In genomic region chr14:24196947-24197346, GRCm38 (mm10) we compare ENCODE assay signal across 10 mouse cellular contexts. TPM values are rescaled to one million over a fixed set of nuclear protein-coding genes. Genes with fewer than 3 reads are reported as not detected.
DNase-seq lines count a peak whose midpoint lies in the region; ATAC-seq and TF ChIP-seq lines count a peak whose summit lies in the region.
"Had no signal": no experiment of that assay in that cellular context is flagged by ENCODE, and none has a peak within 500 bp of the region (broad histone marks: within the 10 kb centered on the region; RNA-seq: fewer than 3 reads in every experiment).

No protein-coding gene starts in this region.

- no peak for ATAC-seq in heart, embryonic 16.5 days (replicated peaks; ENCODE audit: extremely low read depth, insufficient read depth, low FRiP score)
- ATAC-seq in embryonic facial prominence, embryonic 15.5 days (ENCODE audit: insufficient number of reproducible peaks, low FRiP score, low TSS enrichment, low read depth): 0 out of 2 replicates have a peak, but pooled peaks have one; percentile 48
- ATAC-seq in limb, embryonic 14.5 days (ENCODE audit: low FRiP score, low read depth): no peak

- H3K9ac ChIP-seq in heart, embryonic 16.5 days (ENCODE audit: low read length): no peak overlapping the region
- H3K9ac ChIP-seq in embryonic facial prominence, embryonic 15.5 days: no peak overlapping the region
- no peak overlapping the region for H3K9ac ChIP-seq in limb, embryonic 14.5 days (ENCODE audit: low read depth, low read length, severe bottlenecking)
- H3K9ac ChIP-seq: liver, embryonic 15.5 days had no signal

- H3K27ac ChIP-seq in heart, embryonic 16.5 days (ENCODE audit: low read length): 0 out of 2 replicates have a peak overlapping the region, but pooled peaks have one; percentile 4
- H3K27ac ChIP-seq in heart, embryonic 10.5 days: no peak overlapping the region
- H3K27ac ChIP-seq in embryonic facial prominence, embryonic 15.5 days (replicated peaks): peak overlapping the region; percentile 71
- H3K27ac ChIP-seq in limb, embryonic 14.5 days (replicated peaks; ENCODE audit: low read depth, low read length): no peak overlapping the region
- H3K27ac ChIP-seq: forebrain, embryonic 10.5 days; liver, embryonic 15.5 days had no signal

- no peaks in the 10 kb centered on the region for H3K36me3 ChIP-seq in heart, embryonic 16.5 days (ENCODE audit: control insufficient read depth, insufficient read depth)
- 0 out of 2 replicates have a peak, but pooled peaks cover 6% of the 10 kb centered on the region for H3K36me3 ChIP-seq in heart, embryonic 10.5 days
- H3K36me3 ChIP-seq in embryonic facial prominence, embryonic 15.5 days: peaks cover 10% of the 10 kb centered on the region; the same call in 1 of the 2 replicates
- peaks cover 23% of the 10 kb centered on the region for H3K36me3 ChIP-seq in limb, embryonic 14.5 days (ENCODE audit: control insufficient read depth, insufficient read depth, low read length)
- H3K36me3 ChIP-seq: liver, embryonic 15.5 days had no signal

- peaks cover 18% of the 10 kb centered on the region for H3K4me1 ChIP-seq in heart, embryonic 16.5 days (ENCODE audit: control insufficient read depth, insufficient read depth, low read length)
- peaks cover 40% of the 10 kb centered on the region for H3K4me1 ChIP-seq in heart, embryonic 10.5 days
- H3K4me1 ChIP-seq in embryonic facial prominence, embryonic 15.5 days: peaks cover 30% of the 10 kb centered on the region
- H3K4me1 ChIP-seq in limb, embryonic 14.5 days (ENCODE audit: control insufficient read depth, insufficient read depth, low read length): peaks cover 5% of the 10 kb centered on the region; the same call in 1 of the 2 replicates
- H3K4me1 ChIP-seq: liver, embryonic 15.5 days had no signal

- DNase-seq in heart, embryonic 10.5 days (ENCODE audit: low spot score): no peak
- peak; percentile 33 for DNase-seq in lung, postnatal 14 days
- no peak for DNase-seq in lung, adult 18-20 months
- peak; percentile 58 for DNase-seq in limb, embryonic 14.5 days (ENCODE audit: low spot score)
- no peak for DNase-seq in frontal cortex, postnatal 14 days (ENCODE audit: low spot score in 2 of 2)
- DNase-seq in thymus, postnatal 14 days: no peak

- H3K4me3 ChIP-seq in heart, embryonic 16.5 days (ENCODE audit: low read length): no peak overlapping the region
- H3K4me3 ChIP-seq in heart, embryonic 10.5 days: no peak overlapping the region
- no peak overlapping the region for H3K4me3 ChIP-seq in embryonic facial prominence, embryonic 15.5 days (replicated peaks)
- no peak overlapping the region for H3K4me3 ChIP-seq in limb, embryonic 14.5 days (replicated peaks; ENCODE audit: low read length)
- H3K4me3 ChIP-seq: forebrain, embryonic 10.5 days; liver, embryonic 15.5 days had no signal

- WGBS in heart, embryonic 16.5 days: 72% methylated on average over 6 of the region's 6 CpGs
- 81% methylated on average over 6 of the region's 6 CpGs for WGBS in heart, embryonic 10.5 days
- WGBS in embryonic facial prominence, embryonic 15.5 days: 70% methylated on average over 6 of the region's 6 CpGs
- WGBS in limb, embryonic 14.5 days: 68% methylated on average over 6 of the region's 6 CpGs

- no peaks in the 10 kb centered on the region for H3K27me3 ChIP-seq in heart, embryonic 16.5 days (ENCODE audit: control insufficient read depth, insufficient read depth, low read length)
- H3K27me3 ChIP-seq in heart, embryonic 10.5 days (ENCODE audit: insufficient read depth, poor library complexity, severe bottlenecking): no peaks in the 10 kb centered on the region
- H3K27me3 ChIP-seq in embryonic facial prominence, embryonic 15.5 days: no peaks in the 10 kb centered on the region
- H3K27me3 ChIP-seq in limb, embryonic 14.5 days (ENCODE audit: control insufficient read depth, insufficient read depth, low read length): no peaks in the 10 kb centered on the region
- H3K27me3 ChIP-seq: liver, embryonic 15.5 days had no signal

- no peak for TF ChIP-seq POLR2A in limb, embryonic 14.5 days (IDR thresholded peaks at IDR 0.05; ENCODE audit: borderline replicate concordance, extremely low read depth, insufficient read depth, insufficient read length)

- H3K4me2 ChIP-seq in heart, embryonic 16.5 days (ENCODE audit: low read depth, low read length): no peak overlapping the region
- no peak overlapping the region for H3K4me2 ChIP-seq in embryonic facial prominence, embryonic 15.5 days (replicated peaks)
- H3K4me2 ChIP-seq in limb, embryonic 14.5 days (replicated peaks; ENCODE audit: low read depth, low read length, severe bottlenecking): no peak overlapping the region
- H3K4me2 ChIP-seq: liver, embryonic 15.5 days had no signal

- H3K9me3 ChIP-seq in heart, embryonic 16.5 days (replicated peaks; ENCODE audit: control insufficient read depth, low read length): no peaks in the 10 kb centered on the region
- no peaks in the 10 kb centered on the region for H3K9me3 ChIP-seq in heart, embryonic 10.5 days
- no peaks in the 10 kb centered on the region for H3K9me3 ChIP-seq in embryonic facial prominence, embryonic 15.5 days (replicated peaks)
- no peaks in the 10 kb centered on the region for H3K9me3 ChIP-seq in limb, embryonic 14.5 days (ENCODE audit: control insufficient read depth, low read length)
- H3K9me3 ChIP-seq: forebrain, embryonic 10.5 days; liver, embryonic 15.5 days had no signal

RNA-seq across cellular contexts. Expression of gene Dlg5, which starts 48.8 kb away (rescaled TPM):
- polyA plus RNA-seq in heart, embryonic 16.5 days (2015; fragmentation: Nextera tagmentation; extraction: Ambion mirVana): 5.2 and 6.8 TPM in 2 replicates
- 11.3 and 15.1 TPM in 2 replicates for polyA plus RNA-seq in heart, embryonic 10.5 days (2016; fragmentation: Nextera tagmentation; extraction: Ambion mirVana)
- 20.3 and 22.1 TPM in 2 replicates for polyA plus RNA-seq in embryonic facial prominence, embryonic 15.5 days (2015; fragmentation: Nextera tagmentation; extraction: Ambion mirVana)
- polyA plus RNA-seq in limb, embryonic 14.5 days (2012; rRNA removed): 83.5 and 107 TPM in 2 replicates
- 42.6 and 45.4 TPM in 2 replicates for polyA plus RNA-seq in limb, embryonic 14.5 days (2014; fragmentation: Nextera tagmentation; extraction: Ambion mirVana)

Comparison
In these comparisons a context has a peak if more than half of its experiments do, and no peak if none do; other contexts are left out.
1. H3K27ac ChIP-seq: peak in heart, embryonic 16.5 days (single experiment) and embryonic facial prominence, embryonic 15.5 days (single experiment); none in heart, embryonic 10.5 days (single experiment) and limb, embryonic 14.5 days (single experiment).
2. DNase-seq: peak in lung, postnatal 14 days (single experiment) and limb, embryonic 14.5 days (single experiment); none in heart, embryonic 10.5 days (single experiment), lung, adult 18-20 months (0 of 2), frontal cortex, postnatal 14 days (0 of 2) and thymus, postnatal 14 days (single experiment).